Mouse (Mus musculus): ENCODE results near the gene Me1.

Me1 gene

GRCm38 (mm10) chr9:86549637-86550162, 146.1 kb downstream of the Me1 start:
- DNase-seq (ENCODE audit: low spot score in 2 of 2) = no peak

- no peak for DNase-seq (ENCODE audit: low spot score in 2 of 2)
Measured at GRCm38 (mm10) chr9:86544559-86544958, 151.2 kb downstream of the Me1 start.

GRCm38 (mm10) chr9:86543451-86543850, 152.3 kb downstream of the Me1 start:
- DNase-seq (ENCODE audit: low spot score in 2 of 2) = no peak

- no peak for DNase-seq (ENCODE audit: low spot score in 2 of 2)
Measured at GRCm38 (mm10) chr9:86534071-86534470, 161.7 kb downstream of the Me1 start.

All from thymus, postnatal 10 days (tissue).